Mouse (Mus musculus) stomach, embryonic 14.5 days (tissue): Measurements from ENCODE around the gene Ranbp10. TPM values are rescaled to one million over a fixed set of nuclear protein-coding genes. Genes with fewer than 3 reads are reported as not detected.
"Not testable (repeated sequence)": the region's sequence is repeated elsewhere in the genome, so short reads cannot be mapped to it uniquely, and the experiment has no call there.

Source experiments
- ATAC-seq: fragments of 200-750 bp; cut with Nextera tagmentation; 2 replicates; pipeline ENCODE4 v1.8.0; 2017; ENCODE audit warnings: low read depth, moderate TSS enrichment; ENCODE audit not compliant: insufficient number of reproducible peaks, insufficient read depth, low FRiP score
- H3K27ac ChIP-seq: fragments of 300-500 bp; sonication (generic); 2 replicates; pipeline ENCODE4 v1.5.1; 2014; ENCODE audit warnings: mild to moderate bottlenecking, low read length, moderate library complexity, mixed read lengths
- H3K27me3 ChIP-seq: fragments of 300-500 bp; sonication (generic); 2 replicates; pipeline ENCODE4 v1.6.1; 2014; ENCODE audit warnings: low read length, control low read depth, mixed read lengths; ENCODE audit not compliant: control insufficient read depth, insufficient read depth
- H3K36me3 ChIP-seq: fragments of 300-500 bp; sonication (generic); 2 replicates; pipeline ENCODE4 v1.6.1; 2014; ENCODE audit warnings: mild to moderate bottlenecking, control low read depth, low read length, moderate library complexity, mixed read lengths; ENCODE audit not compliant: control insufficient read depth, insufficient read depth
- H3K4me1 ChIP-seq: fragments of 300-500 bp; sonication (generic); 2 replicates; pipeline ENCODE4 v1.6.1; 2014; ENCODE audit warnings: low read length, control low read depth, mixed read lengths; ENCODE audit not compliant: control insufficient read depth, insufficient read depth
- H3K4me2 ChIP-seq: fragments of 300-500 bp; sonication (generic); replicated peaks from 2 replicates; pipeline ENCODE4 v1.6.1; 2014; ENCODE audit warnings: low read depth, low read length, control low read depth
- H3K4me3 ChIP-seq: fragments of 300-500 bp; sonication (generic); 2 replicates; pipeline ENCODE4 v1.5.1; 2014; ENCODE audit warnings: low read depth, low read length, control low read depth
- H3K9ac ChIP-seq: fragments of 300-500 bp; sonication (generic); replicated peaks from 2 replicates; pipeline ENCODE4 v1.6.1; 2014; ENCODE audit warnings: low read depth, mild to moderate bottlenecking, control low read depth, low read length, moderate library complexity, mixed read lengths
- H3K9me3 ChIP-seq: fragments of 300-500 bp; sonication (generic); 2 replicates; pipeline ENCODE4 v1.6.1; 2016; ENCODE audit warnings: low read depth, low read length, control low read depth; ENCODE audit not compliant: control insufficient read depth
- WGBS: fragments of 180-500 bp; shearing (Covaris S2); extraction: QIAGEN DNeasy Blood & Tissue Kit; methylation state at CpG from one replicate; pipeline ENCODE4 v1.1.7; 2014; 5-methylcytosine and 5-hydroxymethylcytosine counted together
- polyA plus RNA-seq: library from polyadenylated mRNA; unstranded; fragments of >200 nt; fragmentation: Nextera tagmentation; extraction: Ambion mirVana; gene quantifications from 2 replicates; pipeline ENCODE4 v1.2.1, GENCODE M21; 2014

Gene Ranbp10
- polyA plus RNA-seq, 1 experiment from 2014 or later: 18.4 TPM

DNA sequence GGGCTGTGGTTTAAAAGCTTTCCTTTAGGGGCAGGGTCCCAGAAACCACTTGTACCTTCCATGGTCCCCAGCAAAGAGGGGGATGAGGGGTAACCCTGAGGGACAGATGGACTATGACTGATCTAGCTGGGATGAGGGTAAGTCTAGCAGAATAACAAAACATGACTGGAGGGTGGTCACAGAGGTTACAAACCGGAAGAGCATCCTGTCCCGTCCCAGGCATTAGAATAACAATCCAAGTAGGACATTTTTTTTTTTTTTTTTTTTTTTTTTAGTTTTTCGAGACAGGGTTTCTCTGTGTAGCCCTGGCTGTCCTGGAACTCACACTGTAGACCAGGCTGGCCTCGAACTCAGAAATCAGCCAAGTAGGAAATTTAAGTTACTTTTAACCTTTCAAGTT lies 22.9 kb upstream of the Ranbp10 start:
- WGBS: 82% methylated on average over 4 of the region's 4 CpGs
- peaks cover 23% of the 10 kb centered on the region for H3K36me3 ChIP-seq
- H3K27me3 ChIP-seq: no peaks in the 10 kb centered on the region
- H3K4me3 ChIP-seq: no peak overlapping the region; the same call in 1 of the 2 replicates
- H3K4me1 ChIP-seq: peaks cover 6% of the 10 kb centered on the region; the same call in 1 of the 2 replicates
- ATAC-seq: no peak
- no peak overlapping the region for H3K9ac ChIP-seq
- no peaks in the 10 kb centered on the region for H3K9me3 ChIP-seq
- H3K27ac ChIP-seq: no peak overlapping the region
- H3K4me2 ChIP-seq: no peak overlapping the region

DNA sequence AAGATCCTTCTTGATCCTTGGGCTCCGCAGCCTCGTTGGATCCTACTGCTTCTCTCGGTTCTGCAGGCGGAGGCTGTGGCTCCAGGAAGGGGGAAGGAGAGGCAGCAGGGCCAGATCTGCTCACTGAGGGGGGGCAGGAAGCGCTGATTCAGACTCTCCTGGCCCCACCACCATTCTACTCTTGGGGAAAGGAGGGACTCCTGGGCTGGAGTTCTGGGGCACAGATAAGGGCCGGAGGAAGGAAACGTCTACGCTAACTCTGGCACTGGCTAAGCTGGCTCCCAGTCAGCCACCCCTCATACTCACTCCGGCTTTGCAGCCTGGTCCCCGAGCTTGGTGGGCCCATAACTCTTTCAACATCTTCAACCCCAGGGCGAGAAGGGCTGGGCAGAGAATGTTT lies 19.5 kb upstream of the Ranbp10 start:
- H3K27ac ChIP-seq: no peak overlapping the region
- 93% methylated on average over 11 of the region's 11 CpGs for WGBS
- ATAC-seq: no peak
- H3K9ac ChIP-seq: no peak overlapping the region
- H3K4me1 ChIP-seq: peaks cover 6% of the 10 kb centered on the region; the same call in 1 of the 2 replicates
- H3K27me3 ChIP-seq: no peaks in the 10 kb centered on the region
- H3K36me3 ChIP-seq: peaks cover 39% of the 10 kb centered on the region
- no peak overlapping the region for H3K4me3 ChIP-seq
- no peaks in the 10 kb centered on the region for H3K9me3 ChIP-seq
- H3K4me2 ChIP-seq: no peak overlapping the region

DNA sequence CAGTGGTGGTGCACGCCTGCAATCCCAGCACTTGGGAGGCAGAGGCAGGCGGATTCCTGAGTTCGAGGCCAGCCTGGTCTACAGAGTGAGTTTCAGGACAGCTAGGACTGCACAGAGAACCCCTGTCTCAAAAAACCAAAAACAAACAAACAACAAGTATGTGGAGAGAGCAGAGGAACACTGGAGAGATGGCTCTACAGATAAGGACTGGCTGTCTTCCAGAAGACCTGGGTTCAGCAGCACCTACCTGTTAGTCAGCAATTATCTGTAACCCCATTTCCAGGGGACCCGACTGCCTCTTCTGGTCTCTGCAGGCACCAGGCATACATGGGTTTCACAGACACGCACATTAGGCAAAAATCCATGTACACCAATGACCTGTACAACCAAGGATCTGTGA lies 12.1 kb upstream of the Ranbp10 start:
- WGBS: 89% methylated on average over 5 of the region's 5 CpGs
- Histone ChIP-seq H3K4me3 (no peak overlapping the region), H3K36me3 (peaks cover 8% of the 10 kb centered on the region), H3K27ac (no peak overlapping the region), H3K27me3 (no peaks in the 10 kb centered on the region), H3K9me3 (no peaks in the 10 kb centered on the region), H3K4me1 (no peaks in the 10 kb centered on the region), H3K4me2 (no peak overlapping the region), H3K9ac (no peak overlapping the region)
- ATAC-seq: no peak

DNA sequence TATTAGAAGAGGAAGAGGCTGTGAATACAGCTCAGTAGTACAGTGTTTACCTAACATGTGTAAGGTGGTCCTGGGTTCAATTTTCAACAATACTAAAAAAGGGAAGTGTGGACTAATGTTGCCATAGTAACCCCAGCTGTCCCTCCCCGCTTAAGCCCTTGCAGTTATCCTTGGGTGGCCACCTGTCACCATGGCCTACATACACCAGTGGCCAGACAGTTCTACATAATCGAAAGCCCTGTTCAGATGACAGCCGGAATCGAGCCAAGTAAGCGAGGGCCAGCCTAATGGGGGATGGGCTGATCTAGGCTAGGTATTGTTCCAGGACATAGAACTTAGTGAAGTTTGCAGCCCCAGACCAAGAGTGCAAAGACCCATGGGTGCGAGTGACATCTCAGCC lies 9.8 kb upstream of the Ranbp10 start:
- Histone ChIP-seq H3K9me3 (no peaks in the 10 kb centered on the region), H3K27ac (no peak overlapping the region), H3K4me2 (no peak overlapping the region), H3K9ac (no peak overlapping the region), H3K36me3 (no peaks in the 10 kb centered on the region), H3K4me1 (no peaks in the 10 kb centered on the region), H3K27me3 (no peaks in the 10 kb centered on the region), H3K4me3 (no peak overlapping the region)
- ATAC-seq: no peak
- WGBS: 85% methylated on average over 6 of the region's 6 CpGs

DNA sequence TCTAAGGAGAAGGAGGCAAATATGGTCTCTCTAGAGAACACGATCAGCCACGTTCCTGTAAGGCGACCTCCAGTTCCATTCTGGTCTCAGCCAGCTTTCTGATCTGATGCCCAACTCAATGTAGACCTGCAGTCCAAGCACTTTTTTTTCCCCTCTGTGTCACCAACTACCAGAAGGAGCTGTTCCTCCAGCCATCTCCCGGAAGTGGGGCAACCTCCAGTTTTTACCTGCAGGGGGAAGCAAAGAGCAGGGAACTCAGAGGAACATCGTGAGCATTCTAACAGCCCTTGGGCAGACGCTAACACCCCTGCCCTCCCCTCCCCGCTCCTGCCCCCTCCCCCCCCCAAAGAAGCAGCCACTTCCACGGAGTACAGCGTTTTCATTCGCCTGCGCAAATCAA lies 8.2 kb upstream of the Ranbp10 start:
- Histone ChIP-seq H3K27me3 (no peaks in the 10 kb centered on the region), H3K9me3 (no peaks in the 10 kb centered on the region), H3K4me2 (no peak overlapping the region), H3K4me1 (no peaks in the 10 kb centered on the region), H3K4me3 (no peak overlapping the region), H3K36me3 (no peaks in the 10 kb centered on the region), H3K9ac (no peak overlapping the region), H3K27ac (no peak overlapping the region)
- WGBS: 32% methylated on average over 11 of the region's 11 CpGs
- ATAC-seq: no peak

DNA sequence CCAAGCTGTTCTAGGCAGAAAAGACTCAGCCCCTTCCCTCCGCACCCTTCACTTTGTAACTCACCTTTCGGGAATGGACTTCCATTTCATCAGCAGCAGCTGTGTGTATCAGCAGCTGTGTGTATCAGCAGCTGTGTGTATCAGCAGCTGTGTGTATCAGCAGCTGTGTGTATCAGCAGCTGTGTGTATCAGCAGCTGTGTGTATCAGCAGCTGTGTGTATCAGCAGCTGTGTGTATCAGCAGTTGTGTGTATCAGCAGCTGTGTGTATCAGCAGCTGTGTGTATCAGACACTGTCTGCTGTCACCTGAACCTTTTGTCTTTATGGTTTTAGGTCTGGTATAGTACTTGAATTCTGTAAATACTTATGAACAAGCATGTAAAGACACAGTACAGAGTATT lies 6.6 kb upstream of the Ranbp10 start:
- not testable (repeated sequence) for H3K9ac ChIP-seq, H3K36me3 ChIP-seq, H3K27ac ChIP-seq, H3K4me1 ChIP-seq, ATAC-seq, H3K9me3 ChIP-seq, H3K4me3 ChIP-seq, H3K27me3 ChIP-seq, H3K4me2 ChIP-seq
- WGBS: 85% methylated on average over 2 of the region's 2 CpGs

DNA sequence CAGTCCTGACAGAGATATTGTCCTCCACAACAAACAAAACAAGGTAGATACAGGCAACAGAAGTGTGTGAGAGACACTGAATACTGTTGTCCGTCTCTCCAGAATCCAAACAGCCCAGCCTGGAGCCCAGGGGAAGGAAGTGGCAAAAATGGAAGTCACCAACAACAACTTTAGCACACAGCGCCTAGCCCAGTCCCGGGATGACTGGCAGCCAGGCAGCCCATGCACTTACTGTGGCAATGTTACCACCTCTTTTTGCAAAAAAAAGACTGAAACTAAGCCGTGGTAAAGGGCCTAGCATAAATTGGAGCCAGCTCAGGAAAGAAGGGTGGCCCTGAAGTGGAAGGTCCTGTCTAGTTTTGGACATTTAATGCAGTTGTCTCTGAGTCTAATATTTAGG lies 771 bp downstream of the Ranbp10 start:
- Histone ChIP-seq H3K27ac (0 out of 2 replicates have a peak overlapping the region, but pooled peaks have one; percentile 45), H3K9me3 (no peaks in the 10 kb centered on the region), H3K4me2 (peak overlapping the region; percentile 67), H3K27me3 (no peaks in the 10 kb centered on the region), H3K4me3 (peak overlapping the region; percentile 94), H3K4me1 (peaks cover 7% of the 10 kb centered on the region), H3K9ac (peak overlapping the region; percentile 87), H3K36me3 (peaks cover 15% of the 10 kb centered on the region; the same call in 1 of the 2 replicates)
- no peak for ATAC-seq
- 5% methylated on average over 4 of the region's 4 CpGs for WGBS

DNA sequence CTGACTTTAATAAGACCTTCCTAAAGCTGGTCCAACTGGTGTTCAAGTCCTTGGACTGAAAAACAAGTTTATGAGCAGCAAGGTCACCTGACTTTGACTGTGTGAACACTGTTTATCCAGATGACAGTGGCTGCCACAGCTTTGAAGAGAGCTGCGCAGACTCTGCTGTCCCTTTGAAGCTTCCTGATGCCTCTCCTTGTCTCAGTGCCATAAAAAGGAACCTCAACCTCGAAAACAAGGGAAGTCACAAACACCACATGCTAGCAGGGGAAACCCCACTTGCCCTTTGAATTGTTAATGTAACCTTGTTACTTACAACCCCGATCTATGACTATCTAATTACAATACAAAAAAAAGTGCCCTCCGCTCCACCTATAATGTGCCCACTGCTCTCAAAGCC lies 1.6 kb downstream of the Ranbp10 start:
- Histone ChIP-seq H3K4me3 (peak overlapping the region; percentile 94; the same call in 1 of the 2 replicates), H3K27ac (no peak overlapping the region), H3K9me3 (no peaks in the 10 kb centered on the region), H3K4me1 (peaks cover 7% of the 10 kb centered on the region), H3K27me3 (no peaks in the 10 kb centered on the region), H3K36me3 (peaks cover 19% of the 10 kb centered on the region; the same call in 1 of the 2 replicates), H3K4me2 (peak overlapping the region; percentile 67), H3K9ac (no peak overlapping the region)
- ATAC-seq: no peak
- 88% methylated on average over 4 of the region's 4 CpGs for WGBS

DNA sequence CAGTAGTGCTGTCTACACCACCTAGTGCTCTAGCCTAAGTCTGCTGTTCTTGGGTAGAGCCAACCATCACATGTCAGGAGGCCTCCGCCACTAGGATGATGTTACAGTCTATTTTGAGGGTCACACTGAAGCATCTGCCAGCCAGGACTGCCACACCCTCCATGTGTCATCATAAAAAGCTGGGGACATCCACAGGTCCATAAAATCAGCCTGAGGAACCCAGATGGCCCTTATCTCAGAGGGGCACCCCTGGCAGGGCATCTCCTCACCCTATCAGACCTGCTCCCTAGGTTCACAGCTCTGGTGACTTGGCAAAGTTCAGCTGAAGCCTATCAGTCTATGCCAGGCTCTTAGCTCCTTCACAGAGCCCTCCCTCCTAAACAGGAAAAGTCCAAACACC lies 6.2 kb downstream of the Ranbp10 start:
- no peaks in the 10 kb centered on the region for H3K27me3 ChIP-seq
- no peak overlapping the region for H3K9ac ChIP-seq
- no peak overlapping the region for H3K4me2 ChIP-seq
- 92% methylated on average over 1 of the region's 1 CpGs for WGBS
- peak; percentile 94; the same call in 1 of the 2 replicates for ATAC-seq
- no peak overlapping the region for H3K4me3 ChIP-seq
- H3K4me1 ChIP-seq: peaks cover 3% of the 10 kb centered on the region
- H3K27ac ChIP-seq: no peak overlapping the region
- H3K36me3 ChIP-seq: peaks cover 19% of the 10 kb centered on the region; the same call in 1 of the 2 replicates
- no peaks in the 10 kb centered on the region for H3K9me3 ChIP-seq
